Mouse (Mus musculus): ENCODE measurements around the gene Hemk1. TPM values are rescaled to one million over a fixed set of nuclear protein-coding genes. Genes with fewer than 3 reads are reported as not detected.

Hemk1 gene
- 10.4 and 14.0 TPM in 2 replicates for polyA plus RNA-seq (2011; ENCODE audit: insufficient read length, low read depth, missing spikeins)

GRCm38 (mm10) chr9:107338172-107338883 lies at the start of gene Hemk1:
TSS of gene Hemk1 (minus strand) at chr9:107338350.
- Histone ChIP-seq H3K4me3 (ENCODE audit: insufficient read depth, low read length) (peak within 1 kb of the TSS; percentile 61), H3K27ac (ENCODE audit: insufficient read depth, low read length) (no peak within 1 kb of the TSS), H3K4me1 (ENCODE audit: control insufficient read depth, insufficient read depth, low read length) (no peaks in the 10 kb centered on the region)
- TF ChIP-seq POLR2A (IDR thresholded peaks at IDR 0.05; ENCODE audit: low read depth, low read length) (peak; percentile 88), CTCF (IDR thresholded peaks at IDR 0.05; ENCODE audit: borderline replicate concordance, insufficient read depth, low read length) (no peak)

GRCm38 (mm10) chr9:107387708-107388107 lies 49.6 kb upstream of the Hemk1 start:
- Histone ChIP-seq H3K4me3 (ENCODE audit: insufficient read depth, low read length) (no peak overlapping the region), H3K27ac (ENCODE audit: insufficient read depth, low read length) (no peak overlapping the region), H3K4me1 (ENCODE audit: control insufficient read depth, insufficient read depth, low read length) (no peaks in the 10 kb centered on the region)
- TF ChIP-seq CTCF (IDR thresholded peaks at IDR 0.05; ENCODE audit: borderline replicate concordance, insufficient read depth, low read length) (no peak), POLR2A (IDR thresholded peaks at IDR 0.05; ENCODE audit: low read depth, low read length) (no peak)

- no peak overlapping the region for H3K27ac ChIP-seq (ENCODE audit: insufficient read depth, low read length)
- TF ChIP-seq POLR2A (IDR thresholded peaks at IDR 0.05; ENCODE audit: low read depth, low read length) = no peak
- peak; percentile 42; the same call in 1 of the 2 replicates for TF ChIP-seq CTCF (IDR thresholded peaks at IDR 0.05; ENCODE audit: borderline replicate concordance, insufficient read depth, low read length)
- H3K4me3 ChIP-seq (ENCODE audit: insufficient read depth, low read length) = no peak overlapping the region
- no peaks in the 10 kb centered on the region for H3K4me1 ChIP-seq (ENCODE audit: control insufficient read depth, insufficient read depth, low read length)
These were observed 48.6 kb upstream of the Hemk1 start for GRCm38 (mm10) chr9:107386722-107387121.

- H3K4me1 ChIP-seq (ENCODE audit: control insufficient read depth, insufficient read depth, low read length) = no peaks in the 10 kb centered on the region
- no peak for TF ChIP-seq POLR2A (IDR thresholded peaks at IDR 0.05; ENCODE audit: low read depth, low read length)
- TF ChIP-seq CTCF (IDR thresholded peaks at IDR 0.05; ENCODE audit: borderline replicate concordance, insufficient read depth, low read length) = no peak
- no peak overlapping the region for H3K4me3 ChIP-seq (ENCODE audit: insufficient read depth, low read length)
- no peak overlapping the region for H3K27ac ChIP-seq (ENCODE audit: insufficient read depth, low read length)
These were observed 46.2 kb upstream of the Hemk1 start for GRCm38 (mm10) chr9:107384396-107384795.

- Histone ChIP-seq H3K27ac (ENCODE audit: insufficient read depth, low read length) (no peak overlapping the region), H3K4me3 (ENCODE audit: insufficient read depth, low read length) (no peak overlapping the region), H3K4me1 (ENCODE audit: control insufficient read depth, insufficient read depth, low read length) (no peaks in the 10 kb centered on the region)
- TF ChIP-seq CTCF (IDR thresholded peaks at IDR 0.05; ENCODE audit: borderline replicate concordance, insufficient read depth, low read length) (no peak), POLR2A (IDR thresholded peaks at IDR 0.05; ENCODE audit: low read depth, low read length) (no peak)
These were observed 43.6 kb upstream of the Hemk1 start for GRCm38 (mm10) chr9:107381723-107382122.

- no peak overlapping the region for H3K27ac ChIP-seq (ENCODE audit: insufficient read depth, low read length)
These were observed 39.9 kb upstream of the Hemk1 start for GRCm38 (mm10) chr9:107377961-107378512.

GRCm38 (mm10) chr9:107375451-107375850 lies 37.3 kb upstream of the Hemk1 start:
- Histone ChIP-seq H3K4me1 (ENCODE audit: control insufficient read depth, insufficient read depth, low read length) (no peaks in the 10 kb centered on the region), H3K4me3 (ENCODE audit: insufficient read depth, low read length) (no peak overlapping the region), H3K27ac (ENCODE audit: insufficient read depth, low read length) (no peak overlapping the region)
- TF ChIP-seq POLR2A (IDR thresholded peaks at IDR 0.05; ENCODE audit: low read depth, low read length) = no peak
- TF ChIP-seq CTCF (IDR thresholded peaks at IDR 0.05; ENCODE audit: borderline replicate concordance, insufficient read depth, low read length) = no peak

More at GRCm38 (mm10) chr9:107377961-107378512, 39.9 kb upstream of the Hemk1 start:
- no peaks in the 10 kb centered on the region for H3K4me1 ChIP-seq (ENCODE audit: control insufficient read depth, insufficient read depth, low read length)
- H3K4me3 ChIP-seq (ENCODE audit: insufficient read depth, low read length) = peak overlapping the region; percentile 14
- TF ChIP-seq POLR2A (IDR thresholded peaks at IDR 0.05; ENCODE audit: low read depth, low read length) (no peak), CTCF (IDR thresholded peaks at IDR 0.05; ENCODE audit: borderline replicate concordance, insufficient read depth, low read length) (no peak)

GRCm38 (mm10) chr9:107374623-107375022 lies 36.5 kb upstream of the Hemk1 start:
- Histone ChIP-seq H3K4me3 (ENCODE audit: insufficient read depth, low read length) (no peak overlapping the region), H3K4me1 (ENCODE audit: control insufficient read depth, insufficient read depth, low read length) (no peaks in the 10 kb centered on the region), H3K27ac (ENCODE audit: insufficient read depth, low read length) (no peak overlapping the region)
- 0 out of 2 replicates have a peak, but pooled peaks have one; percentile 9 for TF ChIP-seq CTCF (IDR thresholded peaks at IDR 0.05; ENCODE audit: borderline replicate concordance, insufficient read depth, low read length)
- no peak for TF ChIP-seq POLR2A (IDR thresholded peaks at IDR 0.05; ENCODE audit: low read depth, low read length)

GRCm38 (mm10) chr9:107372441-107372840 lies 34.3 kb upstream of the Hemk1 start:
- no peak overlapping the region for H3K4me3 ChIP-seq (ENCODE audit: insufficient read depth, low read length)
- no peak overlapping the region for H3K27ac ChIP-seq (ENCODE audit: insufficient read depth, low read length)
- no peak for TF ChIP-seq CTCF (IDR thresholded peaks at IDR 0.05; ENCODE audit: borderline replicate concordance, insufficient read depth, low read length)
- TF ChIP-seq POLR2A (IDR thresholded peaks at IDR 0.05; ENCODE audit: low read depth, low read length) = no peak
- no peaks in the 10 kb centered on the region for H3K4me1 ChIP-seq (ENCODE audit: control insufficient read depth, insufficient read depth, low read length)

- Histone ChIP-seq H3K4me3 (ENCODE audit: insufficient read depth, low read length) (no peak overlapping the region), H3K27ac (ENCODE audit: insufficient read depth, low read length) (no peak overlapping the region), H3K4me1 (ENCODE audit: control insufficient read depth, insufficient read depth, low read length) (no peaks in the 10 kb centered on the region)
- TF ChIP-seq CTCF (IDR thresholded peaks at IDR 0.05; ENCODE audit: borderline replicate concordance, insufficient read depth, low read length) (no peak), POLR2A (IDR thresholded peaks at IDR 0.05; ENCODE audit: low read depth, low read length) (no peak)
These were observed 31.9 kb upstream of the Hemk1 start for GRCm38 (mm10) chr9:107370106-107370463.

All from embryonic fibroblast, embryonic 13.5 days (primary cell).